Mouse (Mus musculus): ENCODE measurements around the gene Notch1.

- TF ChIP-seq USF1 (IDR thresholded peaks at IDR 0.05; ENCODE audit: low read depth, low read length) (no peak), POLR2AphosphoS5 (IDR thresholded peaks at IDR 0.05; ENCODE audit: borderline replicate concordance, low read depth, low read length) (no peak), CTCF (IDR thresholded peaks at IDR 0.05 in 2 of 3, conservative IDR thresholded peaks at IDR 0.05 in 1 of 3; ENCODE audit: control insufficient read depth in 1 of 3, insufficient read depth in 1 of 3, low read depth in 2 of 3, low read length in 3 of 3, poor library complexity in 1 of 3, severe bottlenecking in 1 of 3) (no peak), POLR2A (IDR thresholded peaks at IDR 0.05; ENCODE audit: control insufficient read depth in 1 of 2, insufficient read depth in 1 of 2, low read depth in 1 of 2, low read length in 2 of 2, poor library complexity in 1 of 2) (no peak), CHD2 (IDR thresholded peaks at IDR 0.05; ENCODE audit: low read length) (no peak), SIN3A (IDR thresholded peaks at IDR 0.05; ENCODE audit: low read length) (no peak), EP300 (IDR thresholded peaks at IDR 0.05; ENCODE audit: low read depth in 1 of 2, low read length in 2 of 2) (no peak), ZKSCAN1 (IDR thresholded peaks at IDR 0.05; ENCODE audit: low read depth, low read length) (no peak), TAL1 (IDR thresholded peaks at IDR 0.05; ENCODE audit: low read length) (no peak), ELF1 (IDR thresholded peaks at IDR 0.05; ENCODE audit: low read depth, low read length) (no peak), ETS1 (IDR thresholded peaks at IDR 0.05; ENCODE audit: low read depth, low read length) (no peak), JUND (IDR thresholded peaks at IDR 0.05; ENCODE audit: low read depth, low read length) (no peak)
Observed at GRCm38 (mm10) chr2:26482824-26483223, 33.6 kb downstream of the Notch1 start.

Data from MEL (cell line).